Mouse (Mus musculus) bone marrow, adult 2 months (tissue): ENCODE results near the gene Cbarp. TPM values are rescaled to one million over a fixed set of nuclear protein-coding genes. Genes with fewer than 3 reads are reported as not detected.

ENCODE experiments used
- H3K27ac ChIP-seq: fragments of 200-500 bp; 2 replicates; pipeline ENCODE4 v1.5.1; 2012; ENCODE audit warnings: low read depth, mild to moderate bottlenecking, control low read depth, inconsistent platforms, low read length; ENCODE audit not compliant: control insufficient read depth, poor library complexity, insufficient read depth
- H3K4me1 ChIP-seq: fragments of 200-500 bp; 2 replicates; pipeline ENCODE4 v1.6.1; 2011; ENCODE audit warnings: low read length; ENCODE audit not compliant: control insufficient read depth, insufficient read depth
- H3K4me3 ChIP-seq: fragments of 200-500 bp; replicated peaks from 2 replicates; pipeline ENCODE3; 2011; ENCODE audit warnings: mild to moderate bottlenecking, low read depth, low read length, control low read depth; ENCODE audit not compliant: control insufficient read depth
- CTCF ChIP-seq: fragments of 200-500 bp; IDR thresholded peaks from 2 replicates; pipeline ENCODE4 v1.5.1; 2011; ENCODE audit warnings: low read length, control low read depth; ENCODE audit not compliant: control insufficient read depth, insufficient read depth
- POLR2A ChIP-seq: fragments of 200-500 bp; IDR thresholded peaks from 2 replicates; pipeline ENCODE4 v1.6.1; 2011; ENCODE audit warnings: low read depth, mild to moderate bottlenecking, control low read depth, low read length, borderline replicate concordance; ENCODE audit not compliant: control insufficient read depth
- WGBS: fragments of 180-500 bp; shearing (Covaris S2); methylation state at CpG from one replicate; pipeline ENCODE4 v1.1.7; 2018; 5-methylcytosine and 5-hydroxymethylcytosine counted together
- polyA plus RNA-seq: library from polyadenylated mRNA; stranded (reverse); fragments of >200 nt; gene quantifications from 2 replicates; pipeline ENCODE4 v1.2.4, GENCODE M21; 2011; ENCODE audit warnings: low replicate concordance; ENCODE audit not compliant: missing spikeins, insufficient read depth, insufficient read length

Cbarp gene
- polyA plus RNA-seq, 1 experiment, result 3.7 TPM

GRCm38 (mm10) chr10:80135641-80136040, 5.0 kb downstream of the Cbarp start:
- no peak for TF ChIP-seq CTCF
- TF ChIP-seq POLR2A, result no peak
- WGBS, result 85% methylated on average over 1 of the region's 1 CpGs
- Histone ChIP-seq H3K27ac (no peak overlapping the region), H3K4me1 (peaks cover 7% of the 10 kb centered on the region; the same call in 1 of the 2 replicates), H3K4me3 (no peak overlapping the region)

- 91% methylated on average over 10 of the region's 10 CpGs for whole genome bisulfite sequencing
- TF ChIP-seq POLR2A (no peak), CTCF (no peak)
- Histone ChIP-seq H3K4me3 (no peak overlapping the region), H3K4me1 (peaks cover 7% of the 10 kb centered on the region; the same call in 1 of the 2 replicates), H3K27ac (no peak overlapping the region)
Measured at GRCm38 (mm10) chr10:80135161-80135560, 5.5 kb downstream of the Cbarp start.

DNA sequence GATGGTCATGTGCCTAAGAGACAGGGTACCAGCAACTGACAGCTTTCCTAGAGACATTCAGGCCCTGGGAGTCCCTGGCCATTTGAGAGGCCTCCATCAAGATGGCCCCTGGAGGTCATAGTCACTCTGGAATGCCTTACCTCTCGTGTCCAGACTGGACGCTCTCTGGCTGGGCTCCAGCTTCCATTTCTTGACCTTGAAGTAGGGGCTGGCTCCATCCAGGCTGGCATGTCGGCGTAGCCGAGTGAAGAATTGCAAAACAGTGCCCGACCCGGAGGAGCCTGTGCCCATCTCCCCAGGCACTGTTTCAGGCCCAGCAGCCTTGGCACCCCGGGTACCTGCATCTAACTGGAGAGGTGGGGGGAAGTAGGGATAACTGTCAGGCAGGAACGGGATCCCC, 6.2 kb downstream of the Cbarp start:
- no peak overlapping the region for H3K4me3 ChIP-seq
- TF ChIP-seq POLR2A (no peak), CTCF (no peak)
- H3K4me1 ChIP-seq, result peaks cover 7% of the 10 kb centered on the region; the same call in 1 of the 2 replicates
- no peak overlapping the region for H3K27ac ChIP-seq
- whole genome bisulfite sequencing, result 82% methylated on average over 9 of the region's 9 CpGs

GRCm38 (mm10) chr10:80133226-80133849, 7.3 kb downstream of the Cbarp start:
- no peak overlapping the region for H3K4me3 ChIP-seq
- H3K4me1 ChIP-seq, result peaks cover 4% of the 10 kb centered on the region; the same call in 1 of the 2 replicates
- 35% methylated on average over 8 of the region's 8 CpGs for WGBS
- TF ChIP-seq CTCF (no peak), POLR2A (no peak)
- H3K27ac ChIP-seq, result peak overlapping the region; percentile 1; the same call in 1 of the 2 replicates

- no peak overlapping the region for H3K4me3 ChIP-seq
- 80% methylated on average over 27 of the region's 27 CpGs for WGBS
- no peak overlapping the region for H3K27ac ChIP-seq
- peaks cover 3% of the 10 kb centered on the region; the same call in 1 of the 2 replicates for H3K4me1 ChIP-seq
- TF ChIP-seq CTCF (no peak), POLR2A (0 out of 2 replicates have a peak, but pooled peaks have one; percentile 11)
Measured at GRCm38 (mm10) chr10:80131952-80132350, 8.7 kb downstream of the Cbarp start.

- 79% methylated on average over 55 of the region's 55 CpGs for WGBS
- TF ChIP-seq CTCF (0 out of 2 replicates have a peak, but pooled peaks have one; percentile 2), POLR2A (no peak)
- H3K4me1 ChIP-seq, result peaks cover 3% of the 10 kb centered on the region; the same call in 1 of the 2 replicates
Measured at GRCm38 (mm10) chr10:80131316-80131951, 9.2 kb downstream of the Cbarp start.

GRCm38 (mm10) chr10:80130403-80131031, 10.1 kb downstream of the Cbarp start:
- H3K27ac ChIP-seq, result no peak overlapping the region; the same call in 1 of the 2 replicates
- H3K4me3 ChIP-seq, result no peak overlapping the region
- 89% methylated on average over 18 of the region's 18 CpGs for WGBS
- TF ChIP-seq CTCF (no peak), POLR2A (no peak)
- H3K4me1 ChIP-seq, result peaks cover 3% of the 10 kb centered on the region; the same call in 1 of the 2 replicates

More at GRCm38 (mm10) chr10:80131316-80131951, 9.2 kb downstream of the Cbarp start:
- Histone ChIP-seq H3K27ac (0 out of 2 replicates have a peak overlapping the region, but pooled peaks have one; percentile 7), H3K4me3 (peak overlapping the region; percentile 14)

DNA sequence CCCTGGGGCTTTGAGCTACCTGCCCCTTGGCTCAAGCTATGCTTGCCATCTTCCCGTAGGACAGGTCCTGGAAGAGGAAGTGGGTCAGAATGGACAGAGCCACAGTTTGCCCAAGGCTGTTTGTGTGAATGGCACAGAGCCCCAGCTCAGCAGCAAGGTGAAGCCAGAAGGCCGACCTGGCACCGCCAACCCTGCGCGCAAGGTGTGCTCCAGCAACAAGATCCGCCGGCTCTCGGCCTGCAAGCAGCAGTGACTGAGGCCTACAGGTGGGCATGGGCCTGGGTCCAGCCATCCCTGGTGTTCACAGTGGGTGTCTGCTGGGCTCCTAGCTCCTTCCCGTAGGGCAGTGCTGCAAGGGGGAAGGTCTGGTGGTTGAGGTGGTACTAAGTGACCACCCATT, 10.8 kb downstream of the Cbarp start:
- Histone ChIP-seq H3K4me3 (no peak overlapping the region), H3K4me1 (peaks cover 3% of the 10 kb centered on the region), H3K27ac (no peak overlapping the region)
- WGBS, result 93% methylated on average over 9 of the region's 9 CpGs
- TF ChIP-seq POLR2A (no peak), CTCF (no peak)
